Mouse (Mus musculus): Measurements from ENCODE around the gene Tm9sf4. TPM values are rescaled to one million over a fixed set of nuclear protein-coding genes. Genes with fewer than 3 reads are reported as not detected.

Gene Tm9sf4
- total RNA-seq, 1 experiment from 2014 or later, result 104 TPM

Other genes with a start within 250 kb of the Tm9sf4 start
- gene Mylk2, start 250.0 kb upstream of the Tm9sf4 start, total RNA-seq (2021), result not detected in 2 replicates
- 3.6 and 6.1 TPM in 2 replicates for gene Foxs1, start 228.1 kb upstream of the Tm9sf4 start, total RNA-seq (2021)
- gene Dusp15, start 209.6 kb upstream of the Tm9sf4 start, total RNA-seq (2021), result 2.8 and 4.4 TPM in 2 replicates
- 0.48 and 1.1 TPM in 2 replicates for gene Ttll9, start 198.8 kb upstream of the Tm9sf4 start, total RNA-seq (2021)
- 112 and 124 TPM in 2 replicates for gene Pdrg1, start 145.9 kb upstream of the Tm9sf4 start, total RNA-seq (2021)
- 0.93 and 1.3 TPM in 2 replicates for gene Xkr7, start 129.5 kb upstream of the Tm9sf4 start, total RNA-seq (2021)
- 15.3 and 21.3 TPM in 2 replicates for gene Ccm2l, start 95.3 kb upstream of the Tm9sf4 start, total RNA-seq (2021)
- gene Hck, start 52.8 kb upstream of the Tm9sf4 start, total RNA-seq (2021), result 2.0 and 2.9 TPM in 2 replicates
- 3.2 and 4.7 TPM in 2 replicates for gene Tspyl3, start 64.1 kb downstream of the Tm9sf4 start, total RNA-seq (2021)
- 9.3 and 10.6 TPM in 2 replicates for gene Plagl2, start 80.1 kb downstream of the Tm9sf4 start, total RNA-seq (2021)
- 29.4 and 32.2 TPM in 2 replicates for gene Pofut1, start 80.2 kb downstream of the Tm9sf4 start, total RNA-seq (2021)
- gene Kif3b, start 130.1 kb downstream of the Tm9sf4 start, total RNA-seq (2021), result 22.5 and 24.4 TPM in 2 replicates
- gene Asxl1, start 184.5 kb downstream of the Tm9sf4 start, total RNA-seq (2021), result 24.8 and 29.8 TPM in 2 replicates

Data from adrenal gland, postnatal 14 days (tissue).